Comparison of ENCODE assay signal across 10 mouse cellular contexts in genomic region chr12:73371132-73371531, GRCm38 (mm10).
A peak's percentile ranks its signal among the peaks of the same experiment; 100 is the strongest.
DNase-seq lines count a peak whose midpoint lies in the region; ATAC-seq lines count a peak whose summit lies in the region.
"Had no signal": no experiment of that assay in that cellular context is flagged by ENCODE, and none has a peak within 500 bp of the region (broad histone marks: within the 10 kb centered on the region; RNA-seq: fewer than 3 reads in every experiment).

No protein-coding gene starts in this region.

- H3K4me1 ChIP-seq in hindbrain, embryonic 14.5 days (replicated peaks; ENCODE audit: control insufficient read depth, insufficient read depth, low read length) = 0 out of 2 replicates have a peak, but pooled peaks cover 5% of the 10 kb centered on the region
- H3K4me1 ChIP-seq in hindbrain, embryonic 11.5 days (replicated peaks; ENCODE audit: control insufficient read depth, insufficient read depth, low read length) = no peaks in the 10 kb centered on the region

- intact Hi-C loops in heart, postnatal 14 days (cut with DNase I) = no loop called here

- no peaks in the 10 kb centered on the region for H3K36me3 ChIP-seq in hindbrain, embryonic 14.5 days (replicated peaks; ENCODE audit: control insufficient read depth, insufficient read depth)
- no peaks in the 10 kb centered on the region for H3K36me3 ChIP-seq in hindbrain, embryonic 11.5 days (ENCODE audit: control insufficient read depth, insufficient read depth, low read length)
- H3K36me3 ChIP-seq: lung, embryonic 15.5 days had no signal

- no peak overlapping the region for H3K9ac ChIP-seq in hindbrain, embryonic 14.5 days
- H3K9ac ChIP-seq in hindbrain, embryonic 11.5 days (ENCODE audit: low read depth, low read length) = no peak overlapping the region
- H3K9ac ChIP-seq: lung, embryonic 15.5 days had no signal

- H3K27me3 ChIP-seq in hindbrain, embryonic 14.5 days (ENCODE audit: control insufficient read depth, insufficient read depth, low read length) = no peaks in the 10 kb centered on the region
- no peaks in the 10 kb centered on the region for H3K27me3 ChIP-seq in hindbrain, embryonic 11.5 days (ENCODE audit: control insufficient read depth, insufficient read depth, low read length)
- H3K27me3 ChIP-seq: lung, embryonic 15.5 days had no signal

- H3K4me3 ChIP-seq in hindbrain, embryonic 14.5 days (replicated peaks; ENCODE audit: low read length) = no peak overlapping the region
- no peak overlapping the region for H3K4me3 ChIP-seq in hindbrain, embryonic 11.5 days (ENCODE audit: low read depth, low read length)
- H3K4me3 ChIP-seq: lung, embryonic 15.5 days had no signal

- ATAC-seq in hindbrain, embryonic 14.5 days (ENCODE audit: low FRiP score) = no peak
- ATAC-seq in hindbrain, embryonic 11.5 days (ENCODE audit: low FRiP score) = no peak
- no peak for ATAC-seq in inflammation-experienced regulatory T-cells, adult 6 months

- WGBS in hindbrain, embryonic 14.5 days = 72% methylated on average over 7 of the region's 7 CpGs
- WGBS in hindbrain, embryonic 11.5 days = 85% methylated on average over 7 of the region's 7 CpGs

- H3K4me2 ChIP-seq in hindbrain, embryonic 14.5 days (replicated peaks) = no peak overlapping the region
- H3K4me2 ChIP-seq in hindbrain, embryonic 11.5 days (replicated peaks; ENCODE audit: low read depth, low read length) = no peak overlapping the region
- H3K4me2 ChIP-seq: lung, embryonic 15.5 days had no signal

- H3K9me3 ChIP-seq in hindbrain, embryonic 14.5 days (ENCODE audit: control insufficient read depth, low read length) = no peaks in the 10 kb centered on the region
- no peaks in the 10 kb centered on the region for H3K9me3 ChIP-seq in hindbrain, embryonic 11.5 days (ENCODE audit: control insufficient read depth, low read length)
- H3K9me3 ChIP-seq: lung, embryonic 15.5 days had no signal

- H3K27ac ChIP-seq in hindbrain, embryonic 14.5 days = no peak overlapping the region
- no peak overlapping the region for H3K27ac ChIP-seq in hindbrain, embryonic 11.5 days (ENCODE audit: low read depth, low read length)
- H3K27ac ChIP-seq: lung, embryonic 15.5 days had no signal

- peak; percentile 36 for DNase-seq in hindbrain, embryonic 14.5 days (ENCODE audit: low spot score)
- no peak for DNase-seq in hindbrain, embryonic 11.5 days (ENCODE audit: low spot score)
- DNase-seq in adrenal gland, adult 2 months = peak; percentile 74
- DNase-seq in cerebellum, adult 8-10 months = peak; percentile 44
- peak; percentile 53 for DNase-seq in layer of hippocampus, adult 9-10 months (ENCODE audit: low spot score)
- DNase-seq in heart, postnatal 14 days = no peak
- DNase-seq in kidney, adult 11 months = no peak
- DNase-seq: thymus, postnatal 14 days had no signal

Comparison
In these comparisons a context has a peak if more than half of its experiments do, and no peak if none do; other contexts are left out.
1. DNase-seq: peak in hindbrain, embryonic 14.5 days (single experiment), adrenal gland, adult 2 months (single experiment), cerebellum, adult 8-10 months (single experiment) and layer of hippocampus, adult 9-10 months (single experiment); none in hindbrain, embryonic 11.5 days (single experiment), heart, postnatal 14 days (0 of 2) and kidney, adult 11 months (single experiment).